Mouse (Mus musculus): ENCODE data around the gene Spata31d1b. TPM values are rescaled to one million over a fixed set of nuclear protein-coding genes. Genes with fewer than 3 reads are reported as not detected.

Spata31d1b gene
- polyA plus RNA-seq, 1 experiment = 1.00 TPM

DNA sequence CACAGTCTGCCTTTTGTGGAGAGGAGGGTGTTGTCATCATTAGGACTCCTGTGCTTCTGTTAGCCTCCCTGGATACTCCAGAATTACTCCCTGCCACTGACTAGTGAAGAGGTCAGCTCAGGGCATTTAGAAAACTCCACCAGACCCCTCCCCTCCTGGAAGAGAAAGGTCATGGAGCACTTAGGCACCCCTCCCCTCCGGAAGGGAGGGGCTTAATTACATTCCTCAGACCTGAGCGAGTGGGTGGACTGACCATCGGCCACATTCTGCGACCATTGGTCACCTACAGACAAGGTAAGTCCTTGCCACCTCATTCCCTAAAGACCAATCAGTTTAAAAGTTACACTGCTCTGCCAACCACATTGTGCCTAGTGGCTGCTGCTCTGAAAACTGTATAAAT lies 32.8 kb upstream of the Spata31d1b start:
- Histone ChIP-seq H3K27ac (ENCODE audit: control insufficient read depth, insufficient read depth, low read length) (no peak overlapping the region), H3K36me3 (ENCODE audit: control insufficient read depth, insufficient read depth, low read length) (no peaks in the 10 kb centered on the region)

DNA sequence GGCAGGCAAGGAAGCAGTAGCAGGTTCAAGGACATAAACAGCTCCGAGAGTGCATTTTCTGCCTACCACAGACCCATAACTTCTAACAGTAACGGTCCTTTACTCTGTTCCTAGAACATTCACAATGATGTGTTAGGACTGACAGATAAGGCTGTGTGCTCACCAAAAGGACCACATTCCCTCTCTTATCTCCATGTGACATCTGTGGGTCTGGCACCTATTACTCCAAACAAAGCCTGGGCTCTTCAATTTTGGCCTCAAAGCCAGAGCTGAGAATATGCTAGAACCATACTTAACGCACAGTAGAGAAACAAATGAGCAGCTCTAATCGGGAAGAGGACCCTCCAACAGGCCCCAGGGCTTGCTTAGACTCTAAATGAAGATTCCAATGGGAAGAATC lies 32.2 kb upstream of the Spata31d1b start:
- 68% methylated on average over 4 of the region's 4 CpGs for WGBS
- H3K27me3 ChIP-seq (ENCODE audit: control insufficient read depth, insufficient read depth, low read length) = peaks cover 5% of the 10 kb centered on the region
- H3K36me3 ChIP-seq (ENCODE audit: control insufficient read depth, insufficient read depth, low read length) = no peaks in the 10 kb centered on the region
- H3K27ac ChIP-seq (ENCODE audit: control insufficient read depth, insufficient read depth, low read length) = no peak overlapping the region
- no peak for DNase-seq
- peaks cover 6% of the 10 kb centered on the region for H3K4me1 ChIP-seq (replicated peaks; ENCODE audit: control insufficient read depth, insufficient read depth, low read length)
- no peak for TF ChIP-seq POLR2A (IDR thresholded peaks at IDR 0.05; ENCODE audit: control insufficient read depth, extremely low read depth, insufficient read depth, low read length, poor library complexity)
- H3K4me3 ChIP-seq (ENCODE audit: control insufficient read depth, insufficient read depth, low read length) = no peak overlapping the region

More for the DNA sequence above, 32.8 kb upstream of the Spata31d1b start:
- 81% methylated on average over 4 of the region's 4 CpGs for WGBS
- no peak for DNase-seq
- TF ChIP-seq POLR2A (IDR thresholded peaks at IDR 0.05; ENCODE audit: control insufficient read depth, extremely low read depth, insufficient read depth, low read length, poor library complexity) (no peak), CTCF (IDR thresholded peaks at IDR 0.05; ENCODE audit: borderline replicate concordance, control insufficient read depth, extremely low read depth, insufficient read depth, low read length, poor library complexity) (no peak)
- Histone ChIP-seq H3K4me3 (ENCODE audit: control insufficient read depth, insufficient read depth, low read length) (no peak overlapping the region), H3K27me3 (ENCODE audit: control insufficient read depth, insufficient read depth, low read length) (peaks cover 6% of the 10 kb centered on the region), H3K4me1 (replicated peaks; ENCODE audit: control insufficient read depth, insufficient read depth, low read length) (peaks cover 9% of the 10 kb centered on the region)

DNA sequence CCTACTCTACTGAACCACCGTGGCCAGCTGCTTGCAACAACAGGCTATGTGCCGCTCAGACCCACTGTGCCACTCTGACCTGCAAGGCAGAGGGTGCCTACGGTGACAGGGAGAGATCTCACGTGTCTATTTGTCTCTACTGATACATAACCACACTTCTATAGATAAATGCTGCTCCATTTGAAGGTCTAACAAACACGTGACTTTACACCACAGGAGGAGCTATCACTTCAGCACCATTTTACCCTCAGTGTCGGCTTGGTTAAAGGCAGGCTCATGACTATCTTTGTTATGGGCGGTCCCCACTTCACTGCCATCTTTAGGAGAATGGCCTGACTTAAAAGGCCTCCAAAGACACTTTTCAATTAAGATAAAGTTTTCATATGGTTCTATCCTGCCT lies 29.5 kb upstream of the Spata31d1b start:
- H3K27ac ChIP-seq (ENCODE audit: control insufficient read depth, insufficient read depth, low read length) = no peak overlapping the region
- H3K27me3 ChIP-seq (ENCODE audit: control insufficient read depth, insufficient read depth, low read length) = no peaks in the 10 kb centered on the region
- H3K36me3 ChIP-seq (ENCODE audit: control insufficient read depth, insufficient read depth, low read length) = no peaks in the 10 kb centered on the region
- no peaks in the 10 kb centered on the region for H3K4me1 ChIP-seq (replicated peaks; ENCODE audit: control insufficient read depth, insufficient read depth, low read length)
- TF ChIP-seq CTCF (IDR thresholded peaks at IDR 0.05; ENCODE audit: borderline replicate concordance, control insufficient read depth, extremely low read depth, insufficient read depth, low read length, poor library complexity) = no peak
- no peak for TF ChIP-seq POLR2A (IDR thresholded peaks at IDR 0.05; ENCODE audit: control insufficient read depth, extremely low read depth, insufficient read depth, low read length, poor library complexity)
- 36% methylated on average over 7 of the region's 7 CpGs for WGBS
- DNase-seq = no peak
- H3K4me3 ChIP-seq (ENCODE audit: control insufficient read depth, insufficient read depth, low read length) = no peak overlapping the region

DNA sequence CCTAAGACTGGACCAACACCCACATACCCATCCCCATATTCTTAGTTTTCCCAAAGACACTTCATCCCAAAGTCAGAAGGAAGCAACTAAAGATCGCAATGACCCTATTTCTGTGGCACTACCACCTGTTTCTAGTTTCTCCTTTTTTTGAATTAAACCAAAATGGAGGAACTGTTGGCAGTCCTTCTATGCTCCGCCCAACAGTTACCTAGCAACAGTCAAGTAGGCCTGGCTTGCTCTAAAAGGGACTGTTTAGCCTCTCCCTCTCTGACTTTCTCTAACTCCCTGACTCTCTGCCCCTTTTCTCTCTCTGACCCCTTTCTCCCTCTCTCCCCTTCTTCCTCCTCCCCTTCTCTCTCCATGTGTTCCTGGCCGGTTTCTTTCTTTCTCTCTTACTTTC lies 26.8 kb upstream of the Spata31d1b start:
- no peak for TF ChIP-seq POLR2A (IDR thresholded peaks at IDR 0.05; ENCODE audit: control insufficient read depth, extremely low read depth, insufficient read depth, low read length, poor library complexity)
- Histone ChIP-seq H3K4me3 (ENCODE audit: control insufficient read depth, insufficient read depth, low read length) (no peak overlapping the region), H3K4me1 (replicated peaks; ENCODE audit: control insufficient read depth, insufficient read depth, low read length) (no peaks in the 10 kb centered on the region), H3K27ac (ENCODE audit: control insufficient read depth, insufficient read depth, low read length) (no peak overlapping the region), H3K27me3 (ENCODE audit: control insufficient read depth, insufficient read depth, low read length) (no peaks in the 10 kb centered on the region), H3K36me3 (ENCODE audit: control insufficient read depth, insufficient read depth, low read length) (no peaks in the 10 kb centered on the region)
- DNase-seq = no peak
- 80% methylated on average over 3 of the region's 3 CpGs for WGBS

- Histone ChIP-seq H3K4me1 (replicated peaks; ENCODE audit: control insufficient read depth, insufficient read depth, low read length) (no peaks in the 10 kb centered on the region), H3K36me3 (ENCODE audit: control insufficient read depth, insufficient read depth, low read length) (no peaks in the 10 kb centered on the region), H3K27ac (ENCODE audit: control insufficient read depth, insufficient read depth, low read length) (no peak overlapping the region), H3K27me3 (ENCODE audit: control insufficient read depth, insufficient read depth, low read length) (no peaks in the 10 kb centered on the region), H3K4me3 (ENCODE audit: control insufficient read depth, insufficient read depth, low read length) (no peak overlapping the region)
- no peak for TF ChIP-seq POLR2A (IDR thresholded peaks at IDR 0.05; ENCODE audit: control insufficient read depth, extremely low read depth, insufficient read depth, low read length, poor library complexity)
- no peak for TF ChIP-seq CTCF (IDR thresholded peaks at IDR 0.05; ENCODE audit: borderline replicate concordance, control insufficient read depth, extremely low read depth, insufficient read depth, low read length, poor library complexity)
- 87% methylated on average over 13 of the region's 13 CpGs for WGBS
- DNase-seq = no peak
Measured at GRCm38 (mm10) chr13:59688338-59688770, 23.7 kb upstream of the Spata31d1b start.

- 93% methylated on average over 9 of the region's 9 CpGs for WGBS
- H3K27ac ChIP-seq (ENCODE audit: control insufficient read depth, insufficient read depth, low read length) = no peak overlapping the region
- no peaks in the 10 kb centered on the region for H3K36me3 ChIP-seq (ENCODE audit: control insufficient read depth, insufficient read depth, low read length)
- H3K27me3 ChIP-seq (ENCODE audit: control insufficient read depth, insufficient read depth, low read length) = no peaks in the 10 kb centered on the region
- no peaks in the 10 kb centered on the region for H3K4me1 ChIP-seq (replicated peaks; ENCODE audit: control insufficient read depth, insufficient read depth, low read length)
- TF ChIP-seq CTCF (IDR thresholded peaks at IDR 0.05; ENCODE audit: borderline replicate concordance, control insufficient read depth, extremely low read depth, insufficient read depth, low read length, poor library complexity) (no peak), POLR2A (IDR thresholded peaks at IDR 0.05; ENCODE audit: control insufficient read depth, extremely low read depth, insufficient read depth, low read length, poor library complexity) (no peak)
- no peak overlapping the region for H3K4me3 ChIP-seq (ENCODE audit: control insufficient read depth, insufficient read depth, low read length)
- no peak for DNase-seq
Measured at GRCm38 (mm10) chr13:59689313-59689712, 22.8 kb upstream of the Spata31d1b start.

- Histone ChIP-seq H3K36me3 (ENCODE audit: control insufficient read depth, insufficient read depth, low read length) (no peaks in the 10 kb centered on the region), H3K4me3 (ENCODE audit: control insufficient read depth, insufficient read depth, low read length) (no peak overlapping the region), H3K27ac (ENCODE audit: control insufficient read depth, insufficient read depth, low read length) (no peak overlapping the region), H3K4me1 (replicated peaks; ENCODE audit: control insufficient read depth, insufficient read depth, low read length) (no peaks in the 10 kb centered on the region), H3K27me3 (ENCODE audit: control insufficient read depth, insufficient read depth, low read length) (no peaks in the 10 kb centered on the region)
- DNase-seq = no peak
- no peak for TF ChIP-seq POLR2A (IDR thresholded peaks at IDR 0.05; ENCODE audit: control insufficient read depth, extremely low read depth, insufficient read depth, low read length, poor library complexity)
- TF ChIP-seq CTCF (IDR thresholded peaks at IDR 0.05; ENCODE audit: borderline replicate concordance, control insufficient read depth, extremely low read depth, insufficient read depth, low read length, poor library complexity) = no peak
- WGBS = 93% methylated on average over 3 of the region's 3 CpGs
Measured at GRCm38 (mm10) chr13:59689843-59690242, 22.2 kb upstream of the Spata31d1b start.
